Mouse (Mus musculus): Measurements from ENCODE around the gene Bricd5. TPM values are rescaled to one million over a fixed set of nuclear protein-coding genes. Genes with fewer than 3 reads are reported as not detected.
A peak's percentile ranks its signal among the peaks of the same experiment; 100 is the strongest.
"Not testable (repeated sequence)": the region's sequence is repeated elsewhere in the genome, so short reads cannot be mapped to it uniquely, and the experiment has no call there.

Gene Bricd5
- total RNA-seq (2017): 1.2 TPM in 1 of 2 replicates, not detected in the other

- ATAC-seq (replicated peaks in 1 of 2; ENCODE audit: insufficient read depth in 1 of 2, low FRiP score in 2 of 2, low TSS enrichment in 1 of 2, low read depth in 1 of 2, poor library complexity in 2 of 2, severe bottlenecking in 2 of 2): no peak
These were observed at the start of gene Bricd5 for GRCm38 (mm10) chr17:24473612-24474275. Gene Bricd5, plus strand, starts transcription at chr17:24473884.

- ATAC-seq (replicated peaks in 1 of 2; ENCODE audit: insufficient read depth in 1 of 2, low FRiP score in 2 of 2, low TSS enrichment in 1 of 2, low read depth in 1 of 2, poor library complexity in 2 of 2, severe bottlenecking in 2 of 2): no peak
These were observed 49.2 kb upstream of the Bricd5 start for GRCm38 (mm10) chr17:24424489-24424888.

- not testable (repeated sequence) for ATAC-seq (replicated peaks in 1 of 2; ENCODE audit: insufficient read depth in 1 of 2, low FRiP score in 2 of 2, low TSS enrichment in 1 of 2, low read depth in 1 of 2, poor library complexity in 2 of 2, severe bottlenecking in 2 of 2)
These were observed 48.4 kb upstream of the Bricd5 start for GRCm38 (mm10) chr17:24425326-24425725.

- ATAC-seq (replicated peaks in 1 of 2; ENCODE audit: insufficient read depth in 1 of 2, low FRiP score in 2 of 2, low TSS enrichment in 1 of 2, low read depth in 1 of 2, poor library complexity in 2 of 2, severe bottlenecking in 2 of 2): no peak
These were observed 47.8 kb upstream of the Bricd5 start for GRCm38 (mm10) chr17:24425905-24426304.

- peak; percentile 98 for ATAC-seq (replicated peaks in 1 of 2; ENCODE audit: insufficient read depth in 1 of 2, low FRiP score in 2 of 2, low TSS enrichment in 1 of 2, low read depth in 1 of 2, poor library complexity in 2 of 2, severe bottlenecking in 2 of 2)
These were observed 47.1 kb upstream of the Bricd5 start, which contains the start of gene Eci1 for GRCm38 (mm10) chr17:24426471-24427169. Gene Eci1, plus strand, starts transcription at chr17:24426641.

GRCm38 (mm10) chr17:24427170-24427557 lies 46.5 kb upstream of the Bricd5 start:
- ATAC-seq (replicated peaks in 1 of 2; ENCODE audit: insufficient read depth in 1 of 2, low FRiP score in 2 of 2, low TSS enrichment in 1 of 2, low read depth in 1 of 2, poor library complexity in 2 of 2, severe bottlenecking in 2 of 2): no peak

GRCm38 (mm10) chr17:24429201-24429983 lies 44.3 kb upstream of the Bricd5 start:
- no peak for ATAC-seq (replicated peaks in 1 of 2; ENCODE audit: insufficient read depth in 1 of 2, low FRiP score in 2 of 2, low TSS enrichment in 1 of 2, low read depth in 1 of 2, poor library complexity in 2 of 2, severe bottlenecking in 2 of 2)

GRCm38 (mm10) chr17:24437016-24437415 lies 36.7 kb upstream of the Bricd5 start:
- peak; percentile 72 to 78 for ATAC-seq (replicated peaks in 1 of 2; ENCODE audit: insufficient read depth in 1 of 2, low FRiP score in 2 of 2, low TSS enrichment in 1 of 2, low read depth in 1 of 2, poor library complexity in 2 of 2, severe bottlenecking in 2 of 2)

- ATAC-seq (replicated peaks in 1 of 2; ENCODE audit: insufficient read depth in 1 of 2, low FRiP score in 2 of 2, low TSS enrichment in 1 of 2, low read depth in 1 of 2, poor library complexity in 2 of 2, severe bottlenecking in 2 of 2): no peak
These were observed 33.3 kb upstream of the Bricd5 start for GRCm38 (mm10) chr17:24440377-24440776.

- ATAC-seq (replicated peaks in 1 of 2; ENCODE audit: insufficient read depth in 1 of 2, low FRiP score in 2 of 2, low TSS enrichment in 1 of 2, low read depth in 1 of 2, poor library complexity in 2 of 2, severe bottlenecking in 2 of 2): no peak
These were observed 32.5 kb upstream of the Bricd5 start for GRCm38 (mm10) chr17:24441148-24441547.

GRCm38 (mm10) chr17:24442107-24442506 lies 31.6 kb upstream of the Bricd5 start:
- no peak for ATAC-seq (replicated peaks in 1 of 2; ENCODE audit: insufficient read depth in 1 of 2, low FRiP score in 2 of 2, low TSS enrichment in 1 of 2, low read depth in 1 of 2, poor library complexity in 2 of 2, severe bottlenecking in 2 of 2)

GRCm38 (mm10) chr17:24442632-24443155 lies 31.0 kb upstream of the Bricd5 start, which contains the start of gene Dnase1l2:
Gene Dnase1l2, minus strand, starts transcription at chr17:24443105.
- ATAC-seq (replicated peaks in 1 of 2; ENCODE audit: insufficient read depth in 1 of 2, low FRiP score in 2 of 2, low TSS enrichment in 1 of 2, low read depth in 1 of 2, poor library complexity in 2 of 2, severe bottlenecking in 2 of 2): no peak

GRCm38 (mm10) chr17:24443409-24443808 lies 30.3 kb upstream of the Bricd5 start:
- ATAC-seq (replicated peaks in 1 of 2; ENCODE audit: insufficient read depth in 1 of 2, low FRiP score in 2 of 2, low TSS enrichment in 1 of 2, low read depth in 1 of 2, poor library complexity in 2 of 2, severe bottlenecking in 2 of 2): no peak

GRCm38 (mm10) chr17:24446590-24446989 lies 27.1 kb upstream of the Bricd5 start:
- ATAC-seq (replicated peaks in 1 of 2; ENCODE audit: insufficient read depth in 1 of 2, low FRiP score in 2 of 2, low TSS enrichment in 1 of 2, low read depth in 1 of 2, poor library complexity in 2 of 2, severe bottlenecking in 2 of 2): peak; percentile 25 to 43

GRCm38 (mm10) chr17:24449507-24449906 lies 24.2 kb upstream of the Bricd5 start:
- ATAC-seq (replicated peaks in 1 of 2; ENCODE audit: insufficient read depth in 1 of 2, low FRiP score in 2 of 2, low TSS enrichment in 1 of 2, low read depth in 1 of 2, poor library complexity in 2 of 2, severe bottlenecking in 2 of 2): no peak

GRCm38 (mm10) chr17:24451220-24451619 lies 22.5 kb upstream of the Bricd5 start:
- ATAC-seq (replicated peaks in 1 of 2; ENCODE audit: insufficient read depth in 1 of 2, low FRiP score in 2 of 2, low TSS enrichment in 1 of 2, low read depth in 1 of 2, poor library complexity in 2 of 2, severe bottlenecking in 2 of 2): no peak

GRCm38 (mm10) chr17:24453372-24453771 lies 20.3 kb upstream of the Bricd5 start:
- no peak for ATAC-seq (replicated peaks in 1 of 2; ENCODE audit: insufficient read depth in 1 of 2, low FRiP score in 2 of 2, low TSS enrichment in 1 of 2, low read depth in 1 of 2, poor library complexity in 2 of 2, severe bottlenecking in 2 of 2)
